Mouse (Mus musculus): ENCODE measurements around the gene Ebf4. TPM values are rescaled to one million over a fixed set of nuclear protein-coding genes. Genes with fewer than 3 reads are reported as not detected.

Gene Ebf4
- polyA plus RNA-seq, 1 experiment from 2014 or later = 1.1 TPM

DNA sequence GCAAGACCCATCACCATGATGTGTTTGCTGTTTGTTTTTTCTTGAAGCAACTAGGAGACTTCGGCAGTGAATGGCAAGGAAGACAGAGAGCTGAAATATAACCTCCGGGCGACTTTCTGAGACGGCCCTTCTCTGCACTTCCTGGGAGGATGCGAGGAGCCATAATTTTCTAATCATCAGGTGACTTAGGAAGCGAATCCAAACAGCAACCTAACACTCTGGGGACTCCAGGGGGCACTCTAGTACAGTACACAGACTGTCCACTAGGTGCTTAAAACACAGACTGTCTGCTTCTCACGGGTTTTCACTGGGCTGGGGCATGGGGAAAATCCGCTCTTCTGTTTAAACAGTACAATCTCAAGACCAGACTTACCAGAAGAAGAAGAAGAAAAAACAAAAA, 3.5 kb upstream of the Ebf4 start:
- peak; percentile 72 for DNase-seq (ENCODE audit: low spot score)
- no peak overlapping the region for H3K27ac ChIP-seq (replicated peaks)
- H3K9ac ChIP-seq (ENCODE audit: low read length) = no peak overlapping the region
- WGBS = 4% methylated on average over 8 of the region's 8 CpGs
- H3K4me1 ChIP-seq (replicated peaks; ENCODE audit: control insufficient read depth, insufficient read depth) = no peaks in the 10 kb centered on the region
- no peaks in the 10 kb centered on the region for H3K36me3 ChIP-seq (ENCODE audit: control insufficient read depth, insufficient read depth, low read length)
- H3K4me2 ChIP-seq (replicated peaks; ENCODE audit: low read depth) = 0 out of 2 replicates have a peak overlapping the region, but pooled peaks have one; percentile 12
- TF ChIP-seq CTCF (IDR thresholded peaks at IDR 0.05; ENCODE audit: low read depth) (peak; percentile 96), EP300 (optimal IDR thresholded peaks at IDR 0.05) (no peak)
- H3K4me3 ChIP-seq (ENCODE audit: low read depth, low read length) = no peak overlapping the region
- no peaks in the 10 kb centered on the region for H3K9me3 ChIP-seq (ENCODE audit: control insufficient read depth, low read length)
- ATAC-seq (ENCODE audit: low FRiP score, low TSS enrichment) = peak; percentile 72
- no peaks in the 10 kb centered on the region for H3K27me3 ChIP-seq (ENCODE audit: control insufficient read depth, insufficient read depth, low read length)

DNA sequence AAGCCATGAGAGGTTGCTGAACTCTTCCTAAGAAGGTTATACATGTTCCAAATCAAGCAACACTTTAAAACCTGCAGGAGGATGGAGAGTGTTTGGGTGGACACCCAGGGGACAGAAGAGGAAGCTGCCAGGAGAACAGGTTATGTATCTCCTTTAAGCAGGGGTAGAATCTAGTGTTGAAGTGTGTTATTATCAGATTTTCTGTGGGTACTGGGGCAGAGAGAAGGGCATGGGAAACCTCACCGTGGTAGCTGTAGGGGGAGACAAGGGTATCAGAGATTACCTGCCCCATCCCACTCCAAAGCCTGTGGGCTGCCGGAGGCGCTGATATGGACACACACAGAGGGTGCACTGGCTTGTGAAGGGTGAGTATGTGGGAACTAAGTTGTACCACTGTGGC, 2.0 kb upstream of the Ebf4 start:
- DNase-seq (ENCODE audit: low spot score) = no peak
- WGBS = 49% methylated on average over 3 of the region's 3 CpGs
- Histone ChIP-seq H3K4me2 (replicated peaks; ENCODE audit: low read depth) (no peak overlapping the region), H3K9me3 (ENCODE audit: control insufficient read depth, low read length) (no peaks in the 10 kb centered on the region), H3K4me1 (replicated peaks; ENCODE audit: control insufficient read depth, insufficient read depth) (no peaks in the 10 kb centered on the region), H3K27ac (replicated peaks) (no peak overlapping the region), H3K4me3 (ENCODE audit: low read depth, low read length) (no peak overlapping the region), H3K27me3 (ENCODE audit: control insufficient read depth, insufficient read depth, low read length) (no peaks in the 10 kb centered on the region), H3K36me3 (ENCODE audit: control insufficient read depth, insufficient read depth, low read length) (no peaks in the 10 kb centered on the region), H3K9ac (ENCODE audit: low read length) (no peak overlapping the region)
- ATAC-seq (ENCODE audit: low FRiP score, low TSS enrichment) = no peak
- TF ChIP-seq CTCF (IDR thresholded peaks at IDR 0.05; ENCODE audit: low read depth) = no peak
- TF ChIP-seq EP300 (optimal IDR thresholded peaks at IDR 0.05) = no peak

- H3K36me3 ChIP-seq (ENCODE audit: control insufficient read depth, insufficient read depth, low read length) = no peaks in the 10 kb centered on the region
- no peak overlapping the region for H3K27ac ChIP-seq (replicated peaks)
- TF ChIP-seq EP300 (optimal IDR thresholded peaks at IDR 0.05) (no peak), CTCF (IDR thresholded peaks at IDR 0.05; ENCODE audit: low read depth) (no peak)
- no peaks in the 10 kb centered on the region for H3K9me3 ChIP-seq (ENCODE audit: control insufficient read depth, low read length)
- no peak overlapping the region for H3K4me2 ChIP-seq (replicated peaks; ENCODE audit: low read depth)
- H3K4me3 ChIP-seq (ENCODE audit: low read depth, low read length) = no peak overlapping the region
- no peaks in the 10 kb centered on the region for H3K27me3 ChIP-seq (ENCODE audit: control insufficient read depth, insufficient read depth, low read length)
- 0 out of 2 replicates have a peak, but pooled peaks have one; percentile 13 for ATAC-seq (ENCODE audit: low FRiP score, low TSS enrichment)
- H3K4me1 ChIP-seq (replicated peaks; ENCODE audit: control insufficient read depth, insufficient read depth) = no peaks in the 10 kb centered on the region
- H3K9ac ChIP-seq (ENCODE audit: low read length) = no peak overlapping the region
- DNase-seq (ENCODE audit: low spot score) = no peak
- WGBS = 12% methylated on average over 4 of the region's 4 CpGs
Measured at GRCm38 (mm10) chr2:130293486-130293885, 1.5 kb upstream of the Ebf4 start.

- H3K9ac ChIP-seq (ENCODE audit: low read length) = peak overlapping the region; percentile 75
- no peak; the same call in 1 of the 2 replicates for ATAC-seq (ENCODE audit: low FRiP score, low TSS enrichment)
- H3K9me3 ChIP-seq (ENCODE audit: control insufficient read depth, low read length) = no peaks in the 10 kb centered on the region
- DNase-seq (ENCODE audit: low spot score) = no peak
- H3K27me3 ChIP-seq (ENCODE audit: control insufficient read depth, insufficient read depth, low read length) = no peaks in the 10 kb centered on the region
- TF ChIP-seq CTCF (IDR thresholded peaks at IDR 0.05; ENCODE audit: low read depth) = no peak
- no peak for TF ChIP-seq EP300 (optimal IDR thresholded peaks at IDR 0.05)
- H3K27ac ChIP-seq (replicated peaks) = peak overlapping the region; percentile 58; the same call in 1 of the 2 replicates
- no peaks in the 10 kb centered on the region for H3K4me1 ChIP-seq (replicated peaks; ENCODE audit: control insufficient read depth, insufficient read depth)
- no peaks in the 10 kb centered on the region for H3K36me3 ChIP-seq (ENCODE audit: control insufficient read depth, insufficient read depth, low read length)
- WGBS = 10% methylated on average over 19 of the region's 20 CpGs
- peak overlapping the region; percentile 68 for H3K4me3 ChIP-seq (ENCODE audit: low read depth, low read length)
- peak overlapping the region; percentile 70 for H3K4me2 ChIP-seq (replicated peaks; ENCODE audit: low read depth)
Measured at GRCm38 (mm10) chr2:130294218-130294935, 592 bp upstream of the Ebf4 start.

- Histone ChIP-seq H3K4me1 (replicated peaks; ENCODE audit: control insufficient read depth, insufficient read depth) (no peaks in the 10 kb centered on the region), H3K27ac (replicated peaks) (peak overlapping the region; percentile 58; the same call in 1 of the 2 replicates), H3K4me2 (replicated peaks; ENCODE audit: low read depth) (peak overlapping the region; percentile 70), H3K4me3 (ENCODE audit: low read depth, low read length) (peak overlapping the region; percentile 68), H3K9ac (ENCODE audit: low read length) (peak overlapping the region; percentile 75), H3K36me3 (ENCODE audit: control insufficient read depth, insufficient read depth, low read length) (no peaks in the 10 kb centered on the region), H3K27me3 (ENCODE audit: control insufficient read depth, insufficient read depth, low read length) (no peaks in the 10 kb centered on the region), H3K9me3 (ENCODE audit: control insufficient read depth, low read length) (no peaks in the 10 kb centered on the region)
- peak; percentile 33; the same call in 1 of the 2 replicates for ATAC-seq (ENCODE audit: low FRiP score, low TSS enrichment)
- no peak for TF ChIP-seq EP300 (optimal IDR thresholded peaks at IDR 0.05)
- peak; percentile 28; the same call in 1 of the 2 replicates for TF ChIP-seq CTCF (IDR thresholded peaks at IDR 0.05; ENCODE audit: low read depth)
- peak; percentile 51 for DNase-seq (ENCODE audit: low spot score)
- 0% methylated on average over 35 of the region's 99 CpGs for WGBS
Measured at GRCm38 (mm10) chr2:130295331-130296133, 563 bp downstream of the Ebf4 start.

All from stomach, postnatal 0 days (tissue).